Mouse (Mus musculus) adrenal gland, adult 2 months (tissue): Measurements from ENCODE around the gene AA467197. TPM values are rescaled to one million over a fixed set of nuclear protein-coding genes. Genes with fewer than 3 reads are reported as not detected.

ENCODE experiments used
- DNase-seq: peaks from one replicate; pipeline ENCODE4 v3.0.0; 2021
- long read RNA-seq: library from polyadenylated mRNA; stranded (forward); transcript quantifications from one replicate; pipeline ENCODE4 v2.0.0, GENCODE M21; 2021
- polyA plus RNA-seq: library from polyadenylated mRNA; depleted of rRNA; stranded (reverse); fragments of >200 nt; gene quantifications from 2 replicates; pipeline ENCODE4 v1.2.3, GENCODE M21; 2012; rRNA removed
- total RNA-seq, 2 experiments: library from RNA; stranded (reverse); gene quantifications; 2 replicates each; pipeline ENCODE4 v1.2.3; 2021

Gene AA467197
- total RNA-seq (1 to 10 TPM; 1.4 to 2.5 TPM), polyA plus RNA-seq (not detected in 2 replicates)
- long read RNA-seq = 0 reads

GRCm38 (mm10) chr2:122636686-122637085 lies at the start of gene AA467197:
AA467197 (plus strand) TSS chr2:122636986.
- no peak for DNase-seq

GRCm38 (mm10) chr2:122587861-122588519 lies 48.8 kb upstream of the AA467197 start:
- DNase-seq = no peak

DNA sequence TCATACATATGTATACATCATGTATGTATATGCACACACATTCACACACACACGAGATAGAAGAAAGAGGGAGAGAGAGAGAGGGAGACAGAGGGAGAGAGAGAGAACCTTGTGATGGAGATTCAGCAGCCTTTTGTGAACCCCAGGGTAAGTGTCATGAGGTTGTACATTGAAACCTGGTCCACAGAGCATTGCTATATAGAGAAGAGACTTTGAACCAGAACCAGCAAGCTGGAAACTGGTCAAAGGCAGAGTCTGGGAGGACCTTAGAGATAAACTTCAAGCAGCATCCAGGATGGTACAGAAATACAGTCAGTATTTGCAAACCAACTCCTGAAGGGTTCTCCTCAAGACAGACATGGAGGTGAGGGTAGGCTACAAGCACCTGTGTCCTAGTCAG lies 46.4 kb upstream of the AA467197 start:
- no peak for DNase-seq

- DNase-seq = no peak
Measured at GRCm38 (mm10) chr2:122591213-122591612, 45.6 kb upstream of the AA467197 start.

DNA sequence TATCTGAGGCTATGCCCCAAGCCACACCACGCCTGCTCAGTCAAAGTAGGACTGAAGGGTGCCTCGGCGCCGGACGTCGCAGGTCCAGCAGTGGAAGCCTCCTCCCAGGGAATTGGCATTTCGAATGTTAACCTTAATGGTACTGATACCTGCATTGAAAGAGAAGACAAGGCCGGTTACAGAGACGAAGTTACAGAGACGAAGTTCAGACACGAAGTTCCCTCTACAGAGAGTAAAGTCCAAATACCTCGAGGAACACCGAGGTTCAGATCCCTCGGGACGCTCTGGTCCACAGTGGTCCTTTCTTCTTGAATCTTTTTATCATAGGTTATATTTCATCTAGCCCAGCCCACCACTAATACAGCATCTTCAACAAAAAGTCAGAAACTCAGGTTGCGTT lies 41.3 kb upstream of the AA467197 start:
- DNase-seq = no peak

- DNase-seq = no peak
Measured at GRCm38 (mm10) chr2:122599736-122600135, 37.0 kb upstream of the AA467197 start.

DNA sequence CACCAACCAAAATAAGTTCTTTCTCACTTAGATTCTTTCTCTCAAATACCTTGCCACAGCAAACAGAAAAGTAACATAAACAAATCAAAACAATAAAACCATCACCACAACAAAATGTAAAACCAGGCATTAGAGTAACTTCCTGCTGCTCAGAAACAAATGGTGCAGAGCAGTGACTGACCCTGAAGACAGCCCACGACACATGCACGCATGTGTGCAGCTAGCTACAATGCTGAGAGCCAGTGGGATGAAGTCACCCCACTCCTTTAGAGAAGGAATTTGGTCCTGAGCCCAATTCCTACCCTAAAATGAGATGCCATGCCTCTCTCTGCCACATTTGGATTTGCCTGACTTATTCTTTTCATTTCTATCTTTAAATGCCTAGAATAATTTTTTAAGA lies 35.4 kb upstream of the AA467197 start:
- DNase-seq = no peak

DNA sequence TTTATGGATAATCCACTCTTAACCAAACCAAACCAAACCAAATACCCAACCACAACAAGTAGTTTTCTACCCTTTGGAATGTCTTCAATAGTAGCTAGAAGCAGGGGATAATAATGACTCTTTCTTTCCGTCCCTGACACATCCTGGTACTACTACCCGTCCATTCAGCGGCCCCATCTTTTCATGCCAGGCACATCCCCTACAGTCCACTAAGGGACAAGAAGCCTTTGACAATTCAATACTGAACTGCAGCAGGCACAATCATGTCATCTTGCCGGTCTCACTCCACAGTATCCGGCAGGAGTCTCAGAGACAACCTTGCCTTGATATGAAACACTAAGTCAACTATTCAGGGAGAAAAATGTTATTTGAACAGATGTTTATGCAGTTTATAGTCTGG lies 31.0 kb upstream of the AA467197 start:
- no peak for DNase-seq

- DNase-seq = no peak
Measured at GRCm38 (mm10) chr2:122608820-122609219, 28.0 kb upstream of the AA467197 start.

- peak; percentile 74 for DNase-seq
Measured at GRCm38 (mm10) chr2:122610746-122611653, 25.8 kb upstream of the AA467197 start, which contains the start of gene Gatm. Gatm (minus strand) TSS chr2:122611303.

DNA sequence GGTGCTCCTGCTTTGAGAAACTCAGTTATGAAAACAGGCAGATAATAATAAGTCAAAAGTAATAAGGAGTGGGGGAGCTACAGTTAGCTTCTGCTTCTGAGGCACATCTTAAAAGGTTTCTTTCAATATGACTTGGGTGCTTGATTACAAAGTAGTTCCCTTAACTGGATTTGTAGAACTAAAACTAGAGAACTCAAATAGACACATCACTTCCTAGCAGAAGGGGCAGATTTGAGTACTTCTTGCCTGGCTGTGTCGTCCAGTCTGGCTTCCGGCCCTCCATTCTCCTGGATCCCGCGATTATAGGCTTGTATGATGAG lies 25.2 kb upstream of the AA467197 start:
- DNase-seq = no peak

- DNase-seq = no peak
Measured at GRCm38 (mm10) chr2:122616237-122616636, 20.5 kb upstream of the AA467197 start.

GRCm38 (mm10) chr2:122617792-122618191 lies 19.0 kb upstream of the AA467197 start:
- DNase-seq = no peak

DNA sequence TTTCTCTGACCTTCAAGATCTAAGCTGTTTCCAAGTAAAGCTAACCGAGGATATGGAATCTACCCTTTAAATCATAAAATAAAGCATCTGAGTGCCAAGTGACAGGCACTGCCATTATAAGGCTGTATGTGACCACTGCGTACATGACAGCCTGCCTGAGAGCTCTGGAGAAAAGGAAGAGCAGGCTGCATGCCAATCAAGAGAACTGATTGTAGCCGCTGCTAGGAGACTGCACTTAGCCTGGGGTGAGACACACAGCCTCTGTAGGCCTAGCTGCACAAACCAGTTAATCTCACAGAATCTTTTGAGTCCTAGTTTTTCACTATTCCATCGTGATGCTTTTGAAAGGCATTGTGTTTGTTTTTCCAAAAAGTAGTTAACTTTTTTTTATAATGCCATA lies 18.1 kb upstream of the AA467197 start:
- DNase-seq = no peak

- no peak for DNase-seq
Measured at GRCm38 (mm10) chr2:122621337-122622110, 15.3 kb upstream of the AA467197 start.

- no peak for DNase-seq
Measured at GRCm38 (mm10) chr2:122625930-122626329, 10.9 kb upstream of the AA467197 start.

GRCm38 (mm10) chr2:122628976-122629375 lies 7.8 kb upstream of the AA467197 start:
- DNase-seq = peak; percentile 83

DNA sequence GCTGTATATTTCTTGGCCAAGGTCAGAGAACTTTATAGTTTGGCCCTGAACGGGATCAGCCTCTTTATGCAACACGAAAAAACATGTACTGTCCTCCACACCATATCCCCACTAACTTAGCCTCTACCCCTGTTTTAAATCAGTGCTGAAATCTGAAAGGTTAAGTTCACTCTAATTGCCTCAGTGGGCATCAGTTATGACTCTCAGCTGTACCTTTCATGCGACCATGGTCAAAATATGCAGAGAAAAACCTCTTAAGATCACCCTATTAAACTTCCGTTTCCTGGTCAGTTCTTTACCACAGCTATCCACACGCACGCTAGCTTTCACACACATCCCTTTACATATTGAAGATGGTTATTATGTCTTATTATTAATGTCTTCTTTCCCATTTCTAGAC lies 6.9 kb upstream of the AA467197 start:
- DNase-seq = no peak

GRCm38 (mm10) chr2:122630465-122631225 lies 6.1 kb upstream of the AA467197 start:
- DNase-seq = peak; percentile 92

- peak; percentile 67 for DNase-seq
Measured at GRCm38 (mm10) chr2:122631226-122631801, 5.5 kb upstream of the AA467197 start.

DNA sequence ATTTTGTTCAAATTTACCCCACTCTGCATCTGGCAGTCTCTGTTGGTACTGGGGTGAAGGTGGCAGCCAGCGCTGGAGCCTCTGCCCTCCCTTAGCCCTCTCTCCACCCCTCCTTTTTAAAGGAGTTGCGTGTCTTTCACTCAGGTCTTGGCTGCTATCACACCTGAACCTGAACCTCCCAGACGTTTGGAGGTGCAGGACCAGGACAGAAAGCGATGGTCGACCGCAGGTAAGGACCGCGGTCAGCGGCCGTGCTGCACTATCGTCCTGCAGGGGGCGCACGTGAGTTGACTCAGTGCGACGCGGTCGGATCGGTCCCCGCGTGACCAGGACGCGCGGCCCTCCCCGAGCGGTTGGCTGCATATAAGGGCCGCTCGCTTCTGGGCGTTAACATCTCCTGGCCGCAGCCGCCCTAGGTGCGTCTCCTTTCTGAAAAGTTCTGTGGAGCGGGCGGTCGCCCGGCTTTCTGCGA lies 776 bp downstream of the AA467197 start:
- DNase-seq = peak; percentile 78
